Mouse (Mus musculus): Measurements from ENCODE around the gene Creb3l2. TPM values are rescaled to one million over a fixed set of nuclear protein-coding genes. Genes with fewer than 3 reads are reported as not detected.
A peak's percentile ranks its signal among the peaks of the same experiment; 100 is the strongest.

Creb3l2 gene
- polyA plus RNA-seq, 1 experiment from 2014 or later = 5.7 TPM

GRCm38 (mm10) chr6:37306616-37307015 lies 135.3 kb downstream of the Creb3l2 start:
- Histone ChIP-seq H3K4me1 (replicated peaks) (no peaks in the 10 kb centered on the region), H3K27ac (replicated peaks) (no peak overlapping the region), H3K9me3 (no peaks in the 10 kb centered on the region), H3K4me2 (no peak overlapping the region), H3K27me3 (peaks cover 6% of the 10 kb centered on the region), H3K36me3 (no peaks in the 10 kb centered on the region), H3K4me3 (no peak overlapping the region), H3K9ac (no peak overlapping the region)
- no peak for ATAC-seq (ENCODE audit: low read depth)
- WGBS = 96% methylated on average over 1 of the region's 1 CpGs

- no peaks in the 10 kb centered on the region for H3K9me3 ChIP-seq
- peaks cover 40% of the 10 kb centered on the region for H3K4me1 ChIP-seq (replicated peaks)
- peak overlapping the region; percentile 86 for H3K27ac ChIP-seq (replicated peaks)
- H3K4me2 ChIP-seq = peak overlapping the region; percentile 82
- H3K27me3 ChIP-seq = peaks cover 24% of the 10 kb centered on the region
- peak overlapping the region; percentile 91 for H3K9ac ChIP-seq
- peak; percentile 20; the same call in 1 of the 2 replicates for ATAC-seq (ENCODE audit: low read depth)
- no peaks in the 10 kb centered on the region for H3K36me3 ChIP-seq
- H3K4me3 ChIP-seq = peak overlapping the region; percentile 79
- 9% methylated on average over 13 of the region's 13 CpGs for WGBS
These were observed 141.5 kb downstream of the Creb3l2 start for GRCm38 (mm10) chr6:37300492-37300891.

GRCm38 (mm10) chr6:37299562-37300390 lies 142.2 kb downstream of the Creb3l2 start, which contains the start of gene Dgki:
Gene Dgki (minus strand): TSS chr6:37300184.
- no peaks in the 10 kb centered on the region for H3K36me3 ChIP-seq
- ATAC-seq (ENCODE audit: low read depth) = peak; percentile 97
- WGBS = under 1% methylated on average over 47 of the region's 65 CpGs

DNA sequence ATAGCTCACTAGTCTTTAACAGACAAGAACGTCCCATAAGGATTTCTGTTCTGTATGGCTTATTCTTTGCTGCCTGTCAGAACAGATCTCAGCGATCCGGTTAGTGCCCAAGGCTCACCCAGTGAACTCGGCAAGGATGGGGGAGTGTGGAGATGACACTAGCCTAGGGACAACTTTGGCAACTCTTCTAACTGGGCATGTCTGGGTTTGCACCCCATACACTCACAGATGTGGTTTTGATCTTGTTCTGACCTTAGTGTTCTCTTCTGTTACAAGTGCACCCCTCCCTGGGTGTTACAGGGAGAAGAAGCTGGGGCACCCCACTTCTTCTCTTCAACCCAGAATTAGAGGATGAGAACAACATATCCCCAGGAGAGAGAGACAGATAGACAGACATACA lies 143.0 kb downstream of the Creb3l2 start:
- Histone ChIP-seq H3K36me3 (no peaks in the 10 kb centered on the region), H3K27me3 (peaks cover 24% of the 10 kb centered on the region), H3K27ac (replicated peaks) (no peak overlapping the region), H3K4me2 (peak overlapping the region; percentile 82), H3K9me3 (no peaks in the 10 kb centered on the region), H3K4me1 (replicated peaks) (peaks cover 40% of the 10 kb centered on the region), H3K9ac (peak overlapping the region; percentile 91), H3K4me3 (peak overlapping the region; percentile 79)
- no peak for ATAC-seq (ENCODE audit: low read depth)
- WGBS = 38% methylated on average over 4 of the region's 4 CpGs

More at GRCm38 (mm10) chr6:37299562-37300390, 142.2 kb downstream of the Creb3l2 start, which contains the start of gene Dgki:
- peaks cover 24% of the 10 kb centered on the region for H3K27me3 ChIP-seq
- H3K9me3 ChIP-seq = no peaks in the 10 kb centered on the region
- peak within 1 kb of the TSS; percentile 91 for H3K9ac ChIP-seq
- H3K4me1 ChIP-seq (replicated peaks) = peaks cover 40% of the 10 kb centered on the region
- H3K4me2 ChIP-seq = peak within 1 kb of the TSS; percentile 82
- H3K4me3 ChIP-seq = peak within 1 kb of the TSS; percentile 79
- peak within 1 kb of the TSS; percentile 86 for H3K27ac ChIP-seq (replicated peaks)

GRCm38 (mm10) chr6:37297744-37298482 lies 144.0 kb downstream of the Creb3l2 start:
- H3K9ac ChIP-seq = peak overlapping the region; percentile 54

GRCm38 (mm10) chr6:37292068-37292467 lies 149.9 kb downstream of the Creb3l2 start:
- Histone ChIP-seq H3K4me1 (replicated peaks) (peaks cover 12% of the 10 kb centered on the region), H3K9ac (no peak overlapping the region), H3K27me3 (no peaks in the 10 kb centered on the region), H3K9me3 (no peaks in the 10 kb centered on the region), H3K4me2 (no peak overlapping the region), H3K27ac (replicated peaks) (no peak overlapping the region), H3K36me3 (no peaks in the 10 kb centered on the region), H3K4me3 (no peak overlapping the region)
- 84% methylated on average over 2 of the region's 2 CpGs for WGBS
- no peak for ATAC-seq (ENCODE audit: low read depth)

More at GRCm38 (mm10) chr6:37297744-37298482, 144.0 kb downstream of the Creb3l2 start:
- Histone ChIP-seq H3K4me3 (peak overlapping the region; percentile 79), H3K9me3 (no peaks in the 10 kb centered on the region), H3K27ac (replicated peaks) (0 out of 2 replicates have a peak overlapping the region, but pooled peaks have one; percentile 5), H3K4me2 (peak overlapping the region; percentile 82), H3K27me3 (peaks cover 24% of the 10 kb centered on the region), H3K36me3 (no peaks in the 10 kb centered on the region), H3K4me1 (replicated peaks) (peaks cover 45% of the 10 kb centered on the region)
- 39% methylated on average over 8 of the region's 8 CpGs for WGBS
- no peak for ATAC-seq (ENCODE audit: low read depth)

GRCm38 (mm10) chr6:37291171-37291570 lies 150.8 kb downstream of the Creb3l2 start:
- H3K27me3 ChIP-seq = no peaks in the 10 kb centered on the region
- ATAC-seq (ENCODE audit: low read depth) = no peak
- no peak overlapping the region for H3K9ac ChIP-seq
- H3K4me3 ChIP-seq = no peak overlapping the region
- no peaks in the 10 kb centered on the region for H3K36me3 ChIP-seq
- H3K9me3 ChIP-seq = no peaks in the 10 kb centered on the region
- H3K27ac ChIP-seq (replicated peaks) = no peak overlapping the region
- H3K4me2 ChIP-seq = no peak overlapping the region
- H3K4me1 ChIP-seq (replicated peaks) = peaks cover 8% of the 10 kb centered on the region; the same call in 1 of the 2 replicates
- 97% methylated on average over 1 of the region's 1 CpGs for WGBS

DNA sequence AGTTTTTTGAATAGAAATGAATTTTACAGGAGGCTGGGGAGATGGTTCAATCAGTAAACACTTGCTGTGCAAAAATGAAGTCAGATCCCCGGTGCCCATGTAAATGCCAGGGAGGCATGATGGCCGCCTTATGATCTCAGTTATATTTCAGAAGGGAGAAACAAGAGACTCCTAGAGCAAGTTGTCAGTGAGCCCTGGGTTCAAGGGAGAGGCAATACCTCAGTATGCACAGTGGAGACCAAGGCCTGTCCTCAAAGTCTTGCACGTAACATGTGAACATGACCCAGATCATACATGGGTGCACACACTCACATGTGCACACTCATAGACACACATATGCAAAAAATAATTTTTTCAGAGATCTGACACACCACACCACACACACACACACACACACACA lies 151.3 kb downstream of the Creb3l2 start:
- Histone ChIP-seq H3K9me3 (no peaks in the 10 kb centered on the region), H3K4me1 (replicated peaks) (peaks cover 5% of the 10 kb centered on the region; the same call in 1 of the 2 replicates), H3K27ac (replicated peaks) (no peak overlapping the region), H3K27me3 (no peaks in the 10 kb centered on the region), H3K36me3 (no peaks in the 10 kb centered on the region), H3K4me2 (no peak overlapping the region), H3K4me3 (no peak overlapping the region), H3K9ac (no peak overlapping the region)
- no peak for ATAC-seq (ENCODE audit: low read depth)
- 92% methylated on average over 3 of the region's 3 CpGs for WGBS

DNA sequence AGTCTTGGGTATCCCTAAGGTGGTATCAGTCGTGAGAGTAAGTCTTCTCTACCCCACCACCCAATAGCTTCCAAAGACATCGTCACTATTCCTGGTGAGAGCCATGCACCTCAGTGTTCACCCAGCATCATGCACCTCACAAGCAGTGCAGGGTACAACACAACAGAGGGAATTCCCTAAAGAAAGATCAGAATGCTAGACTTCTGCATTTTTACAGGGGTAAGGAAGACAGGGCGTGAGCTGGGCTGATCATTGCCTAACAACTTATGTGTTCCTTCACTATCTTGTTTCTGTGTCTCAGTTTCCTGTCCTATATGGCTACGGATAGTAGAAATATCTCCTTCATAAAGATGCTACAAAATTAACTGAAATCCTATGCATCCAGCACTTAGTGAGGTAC lies 155.8 kb downstream of the Creb3l2 start:
- WGBS = 90% methylated on average over 4 of the region's 4 CpGs
- Histone ChIP-seq H3K27ac (replicated peaks) (no peak overlapping the region), H3K9me3 (no peaks in the 10 kb centered on the region), H3K4me3 (no peak overlapping the region), H3K27me3 (no peaks in the 10 kb centered on the region), H3K9ac (no peak overlapping the region), H3K36me3 (no peaks in the 10 kb centered on the region), H3K4me1 (replicated peaks) (0 out of 2 replicates have a peak, but pooled peaks cover 6% of the 10 kb centered on the region), H3K4me2 (no peak overlapping the region)
- ATAC-seq (ENCODE audit: low read depth) = no peak

GRCm38 (mm10) chr6:37284879-37285278 lies 157.1 kb downstream of the Creb3l2 start:
- Histone ChIP-seq H3K4me3 (no peak overlapping the region), H3K4me2 (no peak overlapping the region), H3K4me1 (replicated peaks) (0 out of 2 replicates have a peak, but pooled peaks cover 6% of the 10 kb centered on the region), H3K27ac (replicated peaks) (no peak overlapping the region), H3K36me3 (no peaks in the 10 kb centered on the region), H3K27me3 (no peaks in the 10 kb centered on the region), H3K9ac (no peak overlapping the region), H3K9me3 (no peaks in the 10 kb centered on the region)
- 93% methylated on average over 9 of the region's 9 CpGs for WGBS
- no peak for ATAC-seq (ENCODE audit: low read depth)

DNA sequence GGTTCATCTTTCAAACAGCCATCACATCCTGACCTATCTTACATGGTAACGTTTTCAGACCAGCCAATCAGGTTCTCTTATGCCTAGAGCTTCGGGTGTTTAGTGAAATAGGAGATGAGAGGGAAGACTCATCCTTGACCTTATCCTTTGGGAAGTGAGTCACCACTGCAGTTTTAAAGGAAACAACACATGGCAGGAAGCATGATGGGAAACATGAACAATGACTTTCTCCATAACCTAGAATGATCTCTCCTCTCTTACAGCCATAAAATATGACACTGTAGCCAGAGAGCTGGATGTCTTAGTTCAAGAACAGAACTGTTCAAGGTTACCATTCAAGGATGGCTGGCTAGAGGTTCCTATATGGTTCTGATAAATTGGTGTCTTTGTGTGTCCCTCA lies 158.6 kb downstream of the Creb3l2 start:
- no peak overlapping the region for H3K4me3 ChIP-seq
- no peaks in the 10 kb centered on the region for H3K36me3 ChIP-seq
- H3K9ac ChIP-seq = no peak overlapping the region

GRCm38 (mm10) chr6:37282659-37283058 lies 159.3 kb downstream of the Creb3l2 start:
- no peak overlapping the region for H3K27ac ChIP-seq (replicated peaks)
- no peak overlapping the region for H3K4me3 ChIP-seq
- H3K4me2 ChIP-seq = no peak overlapping the region
- H3K4me1 ChIP-seq (replicated peaks) = 0 out of 2 replicates have a peak, but pooled peaks cover 6% of the 10 kb centered on the region
- no peaks in the 10 kb centered on the region for H3K27me3 ChIP-seq
- H3K9ac ChIP-seq = no peak overlapping the region
- H3K9me3 ChIP-seq = no peaks in the 10 kb centered on the region
- ATAC-seq (ENCODE audit: low read depth) = no peak
- 68% methylated on average over 1 of the region's 1 CpGs for WGBS
- no peaks in the 10 kb centered on the region for H3K36me3 ChIP-seq

More for the DNA sequence above, 158.6 kb downstream of the Creb3l2 start:
- 0 out of 2 replicates have a peak, but pooled peaks cover 6% of the 10 kb centered on the region for H3K4me1 ChIP-seq (replicated peaks)
- 73% methylated on average over 2 of the region's 2 CpGs for WGBS
- H3K27ac ChIP-seq (replicated peaks) = no peak overlapping the region
- no peak for ATAC-seq (ENCODE audit: low read depth)
- no peaks in the 10 kb centered on the region for H3K27me3 ChIP-seq
- no peaks in the 10 kb centered on the region for H3K9me3 ChIP-seq
- H3K4me2 ChIP-seq = no peak overlapping the region

All from neural tube, embryonic 13.5 days (tissue).